Comparison of ENCODE assay signal across 9 mouse cellular contexts in the genomic region with DNA sequence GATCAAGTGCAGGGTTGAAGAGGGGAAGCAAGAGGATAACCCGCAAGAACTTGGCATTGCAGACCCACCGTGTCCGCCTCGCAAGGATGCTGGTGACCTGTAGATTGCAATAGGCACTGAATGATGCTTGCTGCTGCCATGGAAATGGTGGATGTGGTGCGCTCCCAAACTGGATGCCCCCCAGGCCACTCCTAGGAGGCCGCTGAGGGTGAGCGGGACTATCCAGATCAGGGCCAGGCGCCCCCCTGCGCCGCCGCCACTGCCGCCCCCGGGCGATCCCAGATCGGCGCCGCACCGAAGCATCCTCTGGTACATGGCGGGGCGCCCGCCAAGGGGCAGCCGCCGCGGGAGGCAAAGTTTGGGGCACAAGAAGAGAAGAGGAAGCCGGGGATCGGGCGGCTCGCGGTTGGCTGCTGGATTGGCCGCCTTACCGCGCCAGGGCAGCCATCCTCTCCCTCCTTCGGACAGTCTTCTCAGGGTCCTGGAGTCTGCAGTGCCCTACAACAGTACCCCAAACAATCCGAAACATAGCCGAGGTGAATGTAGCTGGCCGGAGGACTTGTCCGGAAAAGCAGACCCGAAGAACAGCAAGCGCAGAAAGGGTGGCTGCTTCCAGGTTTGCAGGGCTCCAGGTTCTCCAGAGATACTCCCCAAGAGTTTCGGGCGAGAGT.
A peak's percentile ranks its signal among the peaks of the same experiment; 100 is the strongest.
DNase-seq lines count a peak whose midpoint lies in the region; ATAC-seq and TF ChIP-seq lines count a peak whose summit lies in the region.
"Had no signal": no experiment of that assay in that cellular context is flagged by ENCODE, and none has a peak within 500 bp of the region (broad histone marks: within the 10 kb centered on the region; RNA-seq: fewer than 3 reads in every experiment).

No protein-coding gene starts in this region.

- intact Hi-C loops in heart, postnatal 25 days (cut with DNase I), result no loop called here

- peak overlapping the region; percentile 90 for H3K4me2 ChIP-seq in heart, embryonic 12.5 days
- H3K4me2 ChIP-seq in hindbrain, embryonic 16.5 days (ENCODE audit: low read length), result peak overlapping the region; percentile 73
- peak overlapping the region; percentile 74 for H3K4me2 ChIP-seq in stomach, postnatal 0 days (replicated peaks; ENCODE audit: low read depth)

- no peak overlapping the region for H3K27ac ChIP-seq in heart, embryonic 12.5 days (ENCODE audit: poor library complexity, severe bottlenecking)
- H3K27ac ChIP-seq in cortical plate, adult 2 months (ENCODE audit: insufficient read depth, low read length), result peak overlapping the region; percentile 86
- peak overlapping the region; percentile 91 for H3K27ac ChIP-seq in hindbrain, embryonic 16.5 days (ENCODE audit: low read depth, low read length)
- H3K27ac ChIP-seq in stomach, postnatal 0 days (replicated peaks), result no peak overlapping the region

- no peak for TF ChIP-seq EP300 in stomach, postnatal 0 days (optimal IDR thresholded peaks at IDR 0.05)

- H3K9me3 ChIP-seq in heart, embryonic 12.5 days (replicated peaks), result no peaks in the 10 kb centered on the region
- no peaks in the 10 kb centered on the region for H3K9me3 ChIP-seq in E14TG2a.4 (ENCODE audit: low read length)
- no peaks in the 10 kb centered on the region for H3K9me3 ChIP-seq in hindbrain, embryonic 16.5 days (ENCODE audit: control insufficient read depth, low read length)
- H3K9me3 ChIP-seq in stomach, postnatal 0 days (ENCODE audit: control insufficient read depth, low read length), result no peaks in the 10 kb centered on the region

- peaks cover 17% of the 10 kb centered on the region; the same call in 1 of the 2 replicates for H3K4me1 ChIP-seq in heart, embryonic 12.5 days (replicated peaks)
- peaks cover 14% of the 10 kb centered on the region for H3K4me1 ChIP-seq in E14TG2a.4 (replicated peaks; ENCODE audit: low read depth, low read length)
- H3K4me1 ChIP-seq in cortical plate, adult 2 months (ENCODE audit: control insufficient read depth, insufficient read depth, low read length), result no peaks in the 10 kb centered on the region; the same call in 1 of the 2 replicates
- peaks cover 3% of the 10 kb centered on the region for H3K4me1 ChIP-seq in hindbrain, embryonic 16.5 days (ENCODE audit: control insufficient read depth, insufficient read depth, low read depth, low read length)
- no peaks in the 10 kb centered on the region for H3K4me1 ChIP-seq in stomach, postnatal 0 days (replicated peaks; ENCODE audit: control insufficient read depth, insufficient read depth)

- ATAC-seq in heart, embryonic 12.5 days (ENCODE audit: insufficient number of reproducible peaks, low FRiP score), result 0 out of 2 replicates have a peak, but pooled peaks have one; percentile 34
- peak; percentile 55 for ATAC-seq in hindbrain, embryonic 16.5 days
- ATAC-seq in stomach, postnatal 0 days (ENCODE audit: low FRiP score, low TSS enrichment), result no peak

- no peak for TF ChIP-seq CTCF in E14TG2a.4 (conservative IDR thresholded peaks at IDR 0.05; ENCODE audit: low read length)
- TF ChIP-seq CTCF in cortical plate, adult 2 months (IDR thresholded peaks at IDR 0.05; ENCODE audit: extremely low read depth, insufficient read depth, low read length), result no peak
- no peak for TF ChIP-seq CTCF in stomach, postnatal 0 days (IDR thresholded peaks at IDR 0.05; ENCODE audit: low read depth)

- peak overlapping the region; percentile 49 for H3K4me3 ChIP-seq in heart, embryonic 12.5 days
- peak overlapping the region; percentile 78 for H3K4me3 ChIP-seq in E14TG2a.4 (replicated peaks; ENCODE audit: low read length)
- H3K4me3 ChIP-seq in cortical plate, adult 2 months (ENCODE audit: insufficient read depth, low read length), result peak overlapping the region; percentile 97
- peak overlapping the region; percentile 71 for H3K4me3 ChIP-seq in hindbrain, embryonic 16.5 days (ENCODE audit: low read length)
- peak overlapping the region; percentile 42 for H3K4me3 ChIP-seq in stomach, postnatal 0 days (ENCODE audit: low read depth, low read length)

- H3K9ac ChIP-seq in heart, embryonic 12.5 days, result peak overlapping the region; percentile 58
- peak overlapping the region; percentile 83 for H3K9ac ChIP-seq in hindbrain, embryonic 16.5 days (ENCODE audit: low read depth, low read length)
- no peak overlapping the region for H3K9ac ChIP-seq in stomach, postnatal 0 days (ENCODE audit: low read length)

- no peaks in the 10 kb centered on the region for H3K36me3 ChIP-seq in heart, embryonic 12.5 days
- H3K36me3 ChIP-seq in E14TG2a.4 (ENCODE audit: insufficient read depth, low read length), result no peaks in the 10 kb centered on the region
- H3K36me3 ChIP-seq in hindbrain, embryonic 16.5 days (ENCODE audit: control insufficient read depth, insufficient read depth, low read length), result no peaks in the 10 kb centered on the region
- H3K36me3 ChIP-seq in stomach, postnatal 0 days (ENCODE audit: control insufficient read depth, insufficient read depth, low read length), result no peaks in the 10 kb centered on the region
- H3K36me3 ChIP-seq: G1E had no signal

- TF ChIP-seq POLR2A in cortical plate, adult 2 months (IDR thresholded peaks at IDR 0.05; ENCODE audit: extremely low read depth, insufficient read depth, low read length), result no peak

- peaks cover 56% of the 10 kb centered on the region for H3K27me3 ChIP-seq in heart, embryonic 12.5 days (replicated peaks)
- peaks cover 45% of the 10 kb centered on the region for H3K27me3 ChIP-seq in E14TG2a.4 (ENCODE audit: insufficient read depth, low read length)
- H3K27me3 ChIP-seq in hindbrain, embryonic 16.5 days (replicated peaks; ENCODE audit: control insufficient read depth, insufficient read depth, low read length), result no peaks in the 10 kb centered on the region
- no peaks in the 10 kb centered on the region for H3K27me3 ChIP-seq in stomach, postnatal 0 days (ENCODE audit: control insufficient read depth, insufficient read depth, low read length)

- DNase-seq in heart, postnatal 25 days (ENCODE audit: low spot score), result no peak
- peak; percentile 26 for DNase-seq in mesoderm, embryonic 11.5 days (ENCODE audit: low read depth, low spot score)
- DNase-seq in stomach, postnatal 0 days (ENCODE audit: low spot score), result peak; percentile 14
- DNase-seq in c-Kit-positive CD71-positive TER-119-positive erythroid progenitor cells, embryonic 14.5 days (ENCODE audit: low spot score), result no peak

- WGBS in heart, embryonic 12.5 days, result under 1% methylated on average over 39 of the region's 41 CpGs
- under 1% methylated on average over 40 of the region's 41 CpGs for WGBS in hindbrain, embryonic 16.5 days
- under 1% methylated on average over 34 of the region's 41 CpGs for WGBS in stomach, postnatal 0 days

Comparison
In these comparisons a context has a peak if more than half of its experiments do, and no peak if none do; other contexts are left out.
1. H3K27ac ChIP-seq: peak in cortical plate, adult 2 months (single experiment) and hindbrain, embryonic 16.5 days (single experiment); none in heart, embryonic 12.5 days (single experiment) and stomach, postnatal 0 days (single experiment).
2. H3K4me3 ChIP-seq: peak in every context shown above with its lines; median percentile 97 in cortical plate, adult 2 months; 78 in E14TG2a.4; 71 in hindbrain, embryonic 16.5 days; 49 in heart, embryonic 12.5 days; 42 in stomach, postnatal 0 days.
3. DNase-seq: peak in mesoderm, embryonic 11.5 days (single experiment) and stomach, postnatal 0 days (single experiment); none in heart, postnatal 25 days (single experiment) and c-Kit-positive CD71-positive TER-119-positive erythroid progenitor cells, embryonic 14.5 days (single experiment).
4. Peak in every context shown above with its lines, with median percentiles within 50 percentile points of each other: H3K4me2 ChIP-seq.